Mouse (Mus musculus) limb, embryonic 10.5 days (tissue): ENCODE results near the gene Cd44. TPM values are rescaled to one million over a fixed set of nuclear protein-coding genes. Genes with fewer than 3 reads are reported as not detected.

Source experiments
- DNase-seq: peaks from one replicate; pipeline ENCODE4 v3.0.0-alpha.2; 2017; ENCODE audit warnings: low spot score
- H3K27ac ChIP-seq: fragments of 300-500 bp; sonication (generic); 2 replicates; pipeline ENCODE4 v1.5.1; 2016; ENCODE audit warnings: mild to moderate bottlenecking
- H3K27me3 ChIP-seq: fragments of 300-500 bp; sonication (generic); 2 replicates; pipeline ENCODE4 v1.6.1; 2016; ENCODE audit warnings: low read depth, mild to moderate bottlenecking; ENCODE audit not compliant: poor library complexity, severe bottlenecking
- H3K36me3 ChIP-seq: fragments of 300-500 bp; sonication (generic); 2 replicates; pipeline ENCODE4 v1.6.1; 2016; ENCODE audit warnings: mild to moderate bottlenecking, moderate library complexity
- H3K4me1 ChIP-seq: fragments of 300-500 bp; sonication (generic); 2 replicates; pipeline ENCODE4 v1.6.1; 2016
- H3K4me3 ChIP-seq: fragments of 300-500 bp; sonication (generic); 2 replicates; pipeline ENCODE4 v1.5.1; 2016; ENCODE audit warnings: mild to moderate bottlenecking, moderate library complexity
- H3K9me3 ChIP-seq: fragments of 300-500 bp; sonication (generic); replicated peaks from 2 replicates; pipeline ENCODE4 v1.6.1; 2016; ENCODE audit warnings: mild to moderate bottlenecking
- WGBS: fragments of 180-500 bp; shearing (Covaris S2); methylation state at CpG from one replicate; pipeline ENCODE4 v1.1.7; 2016; 5-methylcytosine and 5-hydroxymethylcytosine counted together
- polyA plus RNA-seq: library from polyadenylated mRNA; unstranded; fragments of >200 nt; fragmentation: Nextera tagmentation; extraction: Ambion mirVana; gene quantifications from 2 replicates; pipeline ENCODE4 v1.2.1, GENCODE M21; 2016

Cd44 gene
- polyA plus RNA-seq, 1 experiment from 2014 or later: 3.4 TPM

- Histone ChIP-seq H3K4me3 (no peak overlapping the region), H3K9me3 (no peaks in the 10 kb centered on the region), H3K4me1 (peaks cover 25% of the 10 kb centered on the region), H3K27me3 (no peaks in the 10 kb centered on the region), H3K36me3 (no peaks in the 10 kb centered on the region), H3K27ac (no peak overlapping the region)
- WGBS: 92% methylated on average over 6 of the region's 6 CpGs
- no peak for DNase-seq
Observed at GRCm38 (mm10) chr2:102822036-102822435, 79.4 kb downstream of the Cd44 start.

DNA sequence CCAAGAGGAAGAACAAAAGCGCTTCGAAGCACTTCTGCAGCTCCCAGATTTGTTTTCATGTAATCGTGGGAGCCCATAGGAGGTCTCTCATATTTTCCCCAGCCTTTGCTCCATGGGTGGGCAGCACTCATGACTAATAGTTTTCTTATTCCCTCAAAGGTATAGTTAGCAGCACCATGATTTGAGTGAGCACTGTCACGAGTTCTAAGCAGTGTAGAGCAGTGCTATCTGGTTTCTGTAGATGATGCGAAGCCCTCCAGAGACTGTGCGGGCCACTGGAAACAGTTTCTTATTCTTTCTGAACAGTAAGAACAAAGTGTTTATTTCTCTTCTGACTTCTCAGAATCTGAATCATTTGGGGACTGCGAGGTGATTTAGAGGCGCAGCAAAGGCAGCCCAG is 80.7 kb downstream of the Cd44 start:
- Histone ChIP-seq H3K27ac (peak overlapping the region; percentile 87), H3K36me3 (no peaks in the 10 kb centered on the region), H3K4me3 (no peak overlapping the region), H3K9me3 (no peaks in the 10 kb centered on the region), H3K27me3 (no peaks in the 10 kb centered on the region), H3K4me1 (peaks cover 26% of the 10 kb centered on the region)
- DNase-seq: no peak
- WGBS: 84% methylated on average over 8 of the region's 8 CpGs

- 22% methylated on average over 5 of the region's 5 CpGs for WGBS
- H3K9me3 ChIP-seq: no peaks in the 10 kb centered on the region
- H3K27ac ChIP-seq: peak overlapping the region; percentile 87
- DNase-seq: peak; percentile 73
- H3K36me3 ChIP-seq: no peaks in the 10 kb centered on the region
- no peak overlapping the region for H3K4me3 ChIP-seq
- H3K4me1 ChIP-seq: peaks cover 31% of the 10 kb centered on the region
- no peaks in the 10 kb centered on the region for H3K27me3 ChIP-seq
Observed at GRCm38 (mm10) chr2:102820225-102820711, 81.2 kb downstream of the Cd44 start.

DNA sequence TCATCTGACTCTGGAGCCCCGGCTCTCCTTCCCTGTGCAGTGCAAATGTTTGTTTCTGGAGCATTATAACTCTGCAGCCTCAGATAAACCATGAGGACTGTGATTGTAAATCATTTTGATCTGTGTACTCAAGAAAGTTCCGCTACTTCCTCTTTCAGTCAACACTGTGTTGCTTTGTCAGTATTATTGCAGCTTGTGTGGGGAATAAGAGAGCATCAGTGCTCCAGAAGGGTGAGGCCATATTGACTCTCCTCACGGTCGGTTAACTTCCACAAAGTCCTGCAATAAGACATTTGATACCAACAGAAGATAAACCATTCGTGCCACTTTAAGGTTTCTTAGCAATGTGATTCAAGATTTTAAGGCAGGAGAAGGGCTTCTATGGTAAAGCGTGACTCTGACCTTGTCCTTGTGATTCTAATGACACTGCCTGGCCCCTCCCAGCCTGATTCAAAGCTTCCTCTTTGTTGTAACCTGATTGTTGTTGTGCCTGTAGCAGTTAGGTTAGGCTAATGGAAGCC is 86.1 kb downstream of the Cd44 start:
- Histone ChIP-seq H3K27me3 (no peaks in the 10 kb centered on the region), H3K27ac (no peak overlapping the region), H3K4me1 (peaks cover 20% of the 10 kb centered on the region), H3K9me3 (no peaks in the 10 kb centered on the region), H3K36me3 (no peaks in the 10 kb centered on the region), H3K4me3 (no peak overlapping the region)
- DNase-seq: no peak
- 73% methylated on average over 6 of the region's 6 CpGs for WGBS

GRCm38 (mm10) chr2:102812756-102813155 is 88.7 kb downstream of the Cd44 start:
- WGBS: 72% methylated on average over 4 of the region's 4 CpGs
- no peak for DNase-seq
- Histone ChIP-seq H3K4me1 (peaks cover 7% of the 10 kb centered on the region; the same call in 1 of the 2 replicates), H3K4me3 (no peak overlapping the region), H3K27me3 (no peaks in the 10 kb centered on the region), H3K27ac (no peak overlapping the region), H3K9me3 (no peaks in the 10 kb centered on the region), H3K36me3 (no peaks in the 10 kb centered on the region)

- no peak overlapping the region for H3K4me3 ChIP-seq
- H3K27ac ChIP-seq: no peak overlapping the region
- H3K27me3 ChIP-seq: no peaks in the 10 kb centered on the region
- no peaks in the 10 kb centered on the region for H3K36me3 ChIP-seq
- H3K9me3 ChIP-seq: no peaks in the 10 kb centered on the region
- H3K4me1 ChIP-seq: no peaks in the 10 kb centered on the region
- no peak for DNase-seq
- WGBS: 92% methylated on average over 1 of the region's 1 CpGs
Observed at GRCm38 (mm10) chr2:102809436-102809835, 92.0 kb downstream of the Cd44 start.

GRCm38 (mm10) chr2:102807633-102808032 is 93.8 kb downstream of the Cd44 start:
- Histone ChIP-seq H3K4me1 (no peaks in the 10 kb centered on the region), H3K27ac (no peak overlapping the region), H3K36me3 (no peaks in the 10 kb centered on the region), H3K27me3 (no peaks in the 10 kb centered on the region), H3K4me3 (no peak overlapping the region), H3K9me3 (no peaks in the 10 kb centered on the region)
- 67% methylated on average over 3 of the region's 3 CpGs for WGBS
- DNase-seq: no peak

DNA sequence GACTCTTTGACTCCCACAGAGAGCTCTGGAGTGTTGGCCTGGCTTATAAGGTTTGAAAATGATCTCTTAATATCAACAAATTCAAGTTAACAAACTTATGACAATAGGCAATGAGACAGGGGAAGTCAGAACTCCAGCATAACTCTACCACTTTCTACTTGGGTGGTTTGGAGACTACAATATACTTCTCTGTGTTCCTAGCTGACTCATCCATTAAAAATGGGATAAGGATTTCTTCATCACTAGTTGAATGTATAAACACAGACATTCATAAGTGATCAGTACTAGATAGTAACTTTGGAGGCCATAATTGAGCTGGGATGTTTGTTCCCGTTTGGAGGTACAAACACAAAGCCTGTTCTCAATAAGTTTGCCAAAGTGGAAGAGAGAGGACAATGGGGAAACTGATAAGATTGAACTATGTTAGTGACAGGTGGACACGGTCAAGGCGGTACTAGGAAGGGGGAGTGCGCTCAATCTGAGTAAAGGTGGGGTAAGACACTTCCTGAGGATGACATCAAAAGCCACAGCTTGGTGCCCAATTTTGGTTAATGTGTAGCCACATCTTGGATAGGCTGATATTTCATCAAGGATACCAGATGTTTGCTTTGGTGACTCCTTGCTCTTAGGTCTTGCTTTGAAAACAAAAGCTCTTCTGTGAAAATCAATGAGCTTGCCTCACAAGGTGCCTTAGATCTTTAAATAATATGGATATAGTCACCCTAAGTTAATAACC is 95.5 kb downstream of the Cd44 start:
- 91% methylated on average over 4 of the region's 4 CpGs for WGBS
- H3K4me3 ChIP-seq: no peak overlapping the region
- no peaks in the 10 kb centered on the region for H3K9me3 ChIP-seq
- no peaks in the 10 kb centered on the region for H3K36me3 ChIP-seq
- H3K27ac ChIP-seq: no peak overlapping the region
- DNase-seq: no peak
- no peaks in the 10 kb centered on the region for H3K27me3 ChIP-seq
- no peaks in the 10 kb centered on the region for H3K4me1 ChIP-seq

- Histone ChIP-seq H3K27me3 (no peaks in the 10 kb centered on the region), H3K4me1 (no peaks in the 10 kb centered on the region), H3K27ac (no peak overlapping the region), H3K4me3 (no peak overlapping the region), H3K36me3 (no peaks in the 10 kb centered on the region), H3K9me3 (no peaks in the 10 kb centered on the region)
- no peak for DNase-seq
- 85% methylated on average over 6 of the region's 6 CpGs for WGBS
Observed at GRCm38 (mm10) chr2:102805283-102805682, 96.2 kb downstream of the Cd44 start.

DNA sequence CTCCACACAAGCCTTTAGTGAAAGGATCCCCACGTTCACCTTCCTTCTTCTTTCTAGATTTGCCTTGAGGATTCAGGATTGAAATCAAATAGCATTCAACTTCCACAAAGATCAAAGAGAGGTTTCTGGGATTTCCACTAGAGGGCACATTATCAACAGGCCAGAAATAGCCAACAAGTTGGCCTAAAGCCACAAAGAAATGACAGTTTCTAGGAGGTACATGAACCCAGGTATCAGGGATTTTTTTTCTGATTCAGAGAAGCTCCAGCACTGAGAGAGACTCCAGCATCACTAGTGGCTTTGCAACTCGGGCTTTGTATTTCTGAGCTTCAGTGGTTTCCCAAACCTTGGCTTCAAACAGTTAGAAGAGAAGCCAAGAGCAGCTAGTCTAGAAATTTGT is 97.4 kb downstream of the Cd44 start:
- Histone ChIP-seq H3K36me3 (no peaks in the 10 kb centered on the region), H3K4me1 (no peaks in the 10 kb centered on the region), H3K27ac (no peak overlapping the region), H3K4me3 (no peak overlapping the region), H3K9me3 (no peaks in the 10 kb centered on the region), H3K27me3 (no peaks in the 10 kb centered on the region)
- 57% methylated on average over 2 of the region's 2 CpGs for WGBS
- no peak for DNase-seq

DNA sequence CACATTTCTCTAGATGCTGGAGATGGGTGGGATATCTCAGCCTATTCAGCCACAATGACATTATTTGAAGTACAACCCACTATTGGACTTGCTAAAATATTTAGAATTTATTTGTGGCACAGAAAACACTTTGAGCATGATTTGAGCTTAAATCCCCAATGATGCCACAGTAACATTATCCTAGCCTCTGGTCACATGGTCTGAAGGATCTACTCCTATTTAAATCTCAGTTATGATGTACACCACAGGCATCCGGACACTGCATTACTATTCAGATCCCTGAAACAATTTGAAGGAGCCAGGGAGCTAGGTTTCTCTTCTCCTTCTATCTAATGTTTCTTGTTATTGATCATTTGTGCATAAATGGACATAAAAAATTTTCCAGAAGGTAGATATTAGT is 99.6 kb downstream of the Cd44 start:
- Histone ChIP-seq H3K4me1 (0 out of 2 replicates have a peak, but pooled peaks cover 5% of the 10 kb centered on the region), H3K27ac (no peak overlapping the region), H3K27me3 (no peaks in the 10 kb centered on the region), H3K9me3 (no peaks in the 10 kb centered on the region), H3K4me3 (no peak overlapping the region), H3K36me3 (no peaks in the 10 kb centered on the region)
- DNase-seq: no peak
- WGBS: 93% methylated on average over 1 of the region's 1 CpGs

DNA sequence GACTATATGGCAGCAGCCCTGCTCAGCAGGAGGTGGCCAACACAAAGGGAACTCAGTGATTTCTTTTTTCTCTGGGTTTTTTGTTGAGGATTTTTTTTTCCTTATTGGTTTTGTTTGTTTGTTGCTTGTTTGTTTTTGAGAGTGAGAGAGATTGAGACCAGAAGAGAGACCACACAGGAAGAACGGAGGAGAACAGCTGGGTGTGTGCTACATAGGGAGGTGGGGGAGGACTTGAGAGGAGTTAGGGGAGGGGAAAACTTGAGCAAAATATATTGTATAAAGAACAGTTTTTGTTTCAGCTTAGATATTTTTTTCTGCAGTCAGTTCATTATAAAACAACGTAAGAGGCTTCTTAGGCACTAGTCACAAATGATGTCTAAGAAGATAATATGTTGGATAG is 103.3 kb downstream of the Cd44 start:
- 76% methylated on average over 2 of the region's 2 CpGs for WGBS
- Histone ChIP-seq H3K27me3 (no peaks in the 10 kb centered on the region), H3K27ac (no peak overlapping the region), H3K36me3 (no peaks in the 10 kb centered on the region), H3K4me3 (no peak overlapping the region), H3K4me1 (peaks cover 9% of the 10 kb centered on the region; the same call in 1 of the 2 replicates), H3K9me3 (no peaks in the 10 kb centered on the region)
- DNase-seq: no peak

GRCm38 (mm10) chr2:102795034-102795433 is 106.4 kb downstream of the Cd44 start:
- peaks cover 16% of the 10 kb centered on the region for H3K4me1 ChIP-seq
- DNase-seq: no peak
- no peaks in the 10 kb centered on the region for H3K9me3 ChIP-seq
- WGBS: 90% methylated on average over 3 of the region's 3 CpGs
- no peak overlapping the region for H3K27ac ChIP-seq
- no peak overlapping the region for H3K4me3 ChIP-seq
- no peaks in the 10 kb centered on the region for H3K27me3 ChIP-seq
- no peaks in the 10 kb centered on the region for H3K36me3 ChIP-seq
